Mouse (Mus musculus) kidney, adult 9 months (tissue): ENCODE measurements around the gene Myh2.

Experiments used
- DNase-seq: peaks from one replicate; pipeline ENCODE4 v3.0.0; 2022

The Myh2 gene

DNA sequence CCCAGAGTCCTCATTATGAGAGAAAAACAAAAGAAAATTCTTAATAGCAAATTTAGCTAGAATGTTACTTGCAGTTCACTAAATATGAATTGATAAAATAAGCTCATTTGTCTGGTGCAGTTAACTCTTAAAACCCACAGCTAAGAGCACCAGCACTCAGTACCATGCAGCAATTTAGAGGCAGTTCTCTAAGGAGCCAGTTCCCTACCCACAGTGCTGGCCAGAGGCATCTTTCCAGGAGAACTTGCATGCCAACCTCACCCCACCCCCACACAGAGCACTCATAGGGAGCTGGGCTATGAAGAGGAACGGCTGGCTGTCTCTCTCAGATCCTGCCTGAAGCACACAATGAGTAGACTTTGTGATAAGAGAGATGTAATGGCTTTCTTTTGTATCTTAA is 17.7 kb upstream of the Myh2 start:
- peak; percentile 2 for DNase-seq

GRCm38 (mm10) chr11:67153843-67154242 is 17.0 kb upstream of the Myh2 start:
- no peak for DNase-seq

DNA sequence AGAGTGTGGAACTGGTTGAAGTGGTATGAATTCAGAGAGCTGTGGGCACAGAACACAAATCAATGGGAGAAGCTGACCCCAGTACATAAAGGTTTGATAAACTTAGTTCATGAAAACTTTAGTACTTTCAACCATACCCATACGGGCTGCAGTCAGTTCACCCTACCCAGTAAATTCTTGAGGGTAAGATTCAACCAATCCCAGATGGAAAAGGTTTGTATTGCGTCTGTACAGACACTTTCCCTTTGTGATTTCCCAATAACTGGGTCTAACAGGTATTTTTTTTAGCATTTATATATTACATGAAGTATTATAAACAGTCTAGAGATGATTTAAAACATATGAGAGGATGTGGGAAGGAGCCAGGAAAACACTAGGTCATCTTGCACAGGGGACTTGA is 15.2 kb upstream of the Myh2 start:
- no peak for DNase-seq

DNA sequence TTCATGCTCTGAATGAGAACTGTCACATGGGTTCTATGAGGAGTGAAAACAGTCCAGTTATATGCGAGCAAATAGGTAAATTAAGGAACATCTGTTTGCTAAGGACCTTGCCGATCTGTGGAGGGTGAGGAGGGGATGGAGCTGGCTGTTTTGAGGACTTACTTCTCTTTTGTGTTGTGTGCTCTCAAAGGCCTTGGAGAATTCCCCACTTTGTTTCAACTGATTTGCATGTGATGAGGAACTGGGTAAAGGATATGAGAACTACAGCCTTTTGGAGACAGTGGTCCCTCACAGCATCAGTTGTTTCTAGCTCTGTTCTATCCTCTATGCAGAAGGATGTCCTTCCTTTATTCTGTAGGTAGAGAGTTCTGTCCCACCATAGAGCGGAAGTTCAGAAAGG is 10.7 kb upstream of the Myh2 start:
- no peak for DNase-seq

GRCm38 (mm10) chr11:67163701-67164100 is 7.1 kb upstream of the Myh2 start:
- DNase-seq = no peak

GRCm38 (mm10) chr11:67164851-67165250 is 6.0 kb upstream of the Myh2 start:
- no peak for DNase-seq

DNA sequence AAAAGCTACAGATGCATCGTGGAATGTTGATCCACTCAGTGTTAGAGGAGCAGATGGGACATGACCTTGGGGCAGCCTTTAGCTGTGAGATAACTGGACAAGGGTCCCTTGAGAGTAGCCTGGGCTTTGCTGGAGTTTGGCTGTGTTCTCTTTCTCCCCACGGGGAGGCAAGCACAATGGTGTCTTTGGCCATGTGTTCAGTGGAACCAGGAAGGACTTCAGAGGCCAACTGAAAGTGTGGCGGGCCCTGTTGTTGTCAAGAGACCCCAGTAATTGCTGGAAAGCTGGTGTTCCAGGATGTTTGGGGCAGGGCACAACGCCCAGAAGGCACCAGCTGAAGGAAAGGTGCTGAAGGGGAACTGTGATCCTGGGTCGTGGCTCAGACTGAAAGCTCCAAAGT is 1.5 kb upstream of the Myh2 start:
- no peak for DNase-seq

DNA sequence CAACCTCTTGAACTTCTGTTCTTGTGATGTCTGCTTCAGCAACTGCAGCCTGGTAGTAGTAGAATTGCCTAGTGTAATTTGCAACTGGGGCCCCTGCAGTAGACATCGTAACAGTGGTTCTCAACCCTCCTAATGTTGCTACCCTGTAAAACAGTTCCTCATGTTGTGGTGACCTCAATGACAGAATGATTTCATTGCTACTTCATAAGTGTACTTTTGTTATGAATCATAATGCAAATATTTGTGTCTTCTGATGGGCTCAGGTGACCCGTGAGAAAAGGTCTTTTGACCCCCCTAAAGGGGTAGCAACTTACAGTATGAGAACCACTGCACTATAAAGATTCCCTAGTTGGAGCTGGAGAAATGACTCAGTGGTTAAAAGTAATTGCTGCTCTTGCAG is 1.6 kb downstream of the Myh2 start:
- DNase-seq = no peak

- DNase-seq = no peak
Measured at GRCm38 (mm10) chr11:67176376-67176775, 5.5 kb downstream of the Myh2 start.

GRCm38 (mm10) chr11:67190316-67190715 is 19.5 kb downstream of the Myh2 start:
- DNase-seq = no peak

DNA sequence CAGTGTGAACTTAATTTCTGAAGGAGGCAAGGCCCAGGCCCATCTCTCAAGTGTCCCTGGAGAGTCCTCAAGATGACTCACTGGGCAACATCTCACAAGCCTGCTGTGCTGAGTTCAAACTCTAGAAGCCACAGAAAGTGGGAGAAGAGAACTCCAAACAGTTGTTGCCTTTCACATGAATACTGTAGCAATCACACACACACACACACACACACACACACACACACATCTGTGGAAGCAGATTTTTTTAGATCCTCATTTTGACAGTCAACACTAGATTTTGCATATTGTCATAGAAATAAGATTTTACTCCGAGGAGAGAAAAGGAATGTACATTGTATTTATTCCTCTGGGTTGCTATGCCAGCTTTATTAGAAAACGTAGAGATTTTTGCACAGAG is 20.0 kb downstream of the Myh2 start:
- no peak for DNase-seq

DNA sequence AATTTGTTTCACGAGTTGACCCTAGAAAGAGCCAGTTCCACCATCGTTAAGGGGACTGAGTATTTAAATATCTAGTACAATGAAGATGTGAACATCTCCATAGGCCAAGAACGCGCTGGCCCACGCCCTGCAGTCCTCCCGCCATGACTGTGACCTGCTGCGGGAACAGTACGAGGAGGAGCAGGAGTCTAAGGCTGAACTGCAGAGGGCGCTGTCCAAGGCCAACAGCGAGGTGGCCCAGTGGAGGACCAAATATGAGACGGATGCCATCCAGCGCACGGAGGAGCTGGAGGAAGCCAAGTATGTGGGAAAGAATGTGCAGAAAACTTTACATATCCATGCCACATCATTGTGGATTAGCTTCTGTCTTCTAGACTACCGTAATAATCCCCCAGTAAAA is 20.7 kb downstream of the Myh2 start:
- no peak for DNase-seq

- DNase-seq = no peak
Measured at GRCm38 (mm10) chr11:67199321-67199720, 28.5 kb downstream of the Myh2 start.

DNA sequence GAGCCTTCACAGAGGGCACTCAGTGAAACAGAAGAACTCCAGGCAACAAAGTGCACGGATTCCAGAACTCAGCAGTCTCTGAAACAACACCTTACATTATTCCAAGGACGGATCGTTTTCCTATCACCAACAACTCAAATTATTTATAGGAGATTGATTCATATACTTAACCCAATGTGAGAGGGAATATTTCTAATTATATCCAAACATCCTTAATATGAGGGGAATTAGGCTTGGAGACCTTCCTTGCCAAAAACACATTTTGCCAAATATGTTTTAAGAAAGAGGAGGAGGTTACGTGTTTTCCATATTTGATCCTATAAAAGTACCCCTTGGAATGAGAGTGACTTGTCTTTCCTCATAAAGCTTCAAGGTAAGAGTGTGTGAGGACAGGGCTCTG is 28.9 kb downstream of the Myh2 start, which contains the start of gene Myh1:
Gene Myh1 (plus strand): TSS at position 301 of the 400 bp plus-strand sequence.
- DNase-seq = no peak

DNA sequence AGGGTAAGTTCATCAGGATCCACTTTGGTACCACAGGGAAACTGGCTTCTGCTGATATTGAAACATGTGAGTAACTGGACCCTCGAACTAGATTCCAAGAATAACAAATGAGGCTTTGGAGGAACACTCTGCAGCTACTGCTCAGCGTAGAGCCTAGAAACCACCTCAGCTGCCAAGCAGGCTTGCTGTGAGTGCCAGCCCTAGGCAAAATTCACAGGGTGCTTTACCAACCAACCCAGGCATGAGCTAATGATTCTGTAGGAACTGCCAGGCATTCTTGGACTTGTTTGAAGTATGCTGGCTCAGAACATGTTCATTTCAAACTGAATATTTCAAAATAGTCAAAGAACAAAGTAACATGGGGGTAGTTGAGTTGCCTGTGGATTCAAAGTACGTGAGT is 33.9 kb downstream of the Myh2 start:
- DNase-seq = no peak

GRCm38 (mm10) chr11:67221803-67222202 is 51.0 kb downstream of the Myh2 start:
- no peak for DNase-seq

DNA sequence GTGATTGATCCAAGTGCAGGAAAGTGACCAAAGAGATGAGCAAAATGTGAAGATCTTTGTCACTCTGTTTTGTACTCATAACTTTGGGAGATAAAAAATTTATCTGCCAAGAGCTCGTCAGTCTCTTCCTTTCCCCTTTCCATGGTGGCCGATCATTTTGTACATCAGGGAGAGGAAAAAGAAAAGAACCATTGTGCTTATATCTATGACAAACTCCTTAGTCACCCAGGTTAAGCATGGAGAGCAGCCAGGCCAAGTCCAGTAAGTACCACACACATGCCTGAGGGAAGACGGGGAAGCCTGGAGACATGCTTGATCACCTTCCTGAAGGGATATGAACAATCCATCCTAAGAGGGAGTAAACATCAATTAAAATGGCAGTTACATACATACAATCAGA is 53.6 kb downstream of the Myh2 start:
- DNase-seq = no peak

DNA sequence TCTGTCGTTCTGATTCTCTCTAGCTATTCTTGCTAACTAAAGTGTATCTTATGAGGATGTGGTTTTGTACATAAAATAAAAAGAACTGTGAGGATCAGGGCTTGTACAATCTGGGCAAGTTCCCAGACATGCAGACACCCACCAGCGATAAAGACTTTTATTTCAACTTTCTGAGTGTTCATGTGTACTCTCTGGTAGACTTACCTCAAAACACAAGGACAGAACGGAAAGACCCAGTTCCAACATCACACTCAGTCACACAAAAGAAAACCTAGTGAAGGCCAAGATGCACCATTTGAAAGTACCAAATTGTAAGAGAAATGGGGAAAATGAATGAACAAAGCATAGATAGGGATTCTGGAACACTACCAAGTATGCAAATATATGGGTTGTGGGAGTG is 57.9 kb downstream of the Myh2 start:
- no peak for DNase-seq

- no peak for DNase-seq
Measured at GRCm38 (mm10) chr11:67229166-67229565, 58.3 kb downstream of the Myh2 start.

GRCm38 (mm10) chr11:67229946-67230345 is 59.1 kb downstream of the Myh2 start:
- DNase-seq = no peak

GRCm38 (mm10) chr11:67235639-67236358 is 65.0 kb downstream of the Myh2 start:
- peak; percentile 45 for DNase-seq

- DNase-seq = no peak
Measured at GRCm38 (mm10) chr11:67236799-67237198, 66.0 kb downstream of the Myh2 start.

DNA sequence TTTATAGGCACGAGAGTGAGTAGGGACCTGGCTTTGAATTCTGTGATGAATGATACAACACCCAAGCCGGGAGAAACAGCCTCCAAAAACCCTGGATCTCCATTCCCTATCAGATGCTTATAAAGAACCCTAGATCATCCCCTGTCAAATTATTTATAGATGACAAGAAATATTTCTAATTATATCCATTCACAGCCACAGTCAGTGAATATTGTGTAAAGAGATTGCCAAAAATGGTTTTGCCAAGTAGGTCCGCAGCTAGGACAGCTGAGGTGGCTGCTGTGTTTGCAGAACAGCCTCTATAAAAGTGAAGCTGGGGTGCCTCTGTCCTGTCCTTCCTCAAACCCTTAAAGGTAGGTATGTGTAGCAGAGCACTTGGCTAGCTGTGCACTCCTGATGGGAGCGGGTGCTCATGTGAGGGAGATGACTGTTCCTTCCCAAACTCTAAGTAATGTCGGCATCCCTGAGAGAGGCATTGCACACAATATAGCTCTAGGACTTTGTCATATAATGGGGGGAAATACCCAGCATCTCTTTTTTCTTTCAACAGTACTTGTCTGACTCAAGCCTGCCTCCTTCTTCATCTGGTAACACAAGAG is 66.8 kb downstream of the Myh2 start, which contains the start of gene Myh4:
Gene Myh4 (plus strand): TSS at position 549 of the 599 bp plus-strand sequence.
- DNase-seq = no peak

DNA sequence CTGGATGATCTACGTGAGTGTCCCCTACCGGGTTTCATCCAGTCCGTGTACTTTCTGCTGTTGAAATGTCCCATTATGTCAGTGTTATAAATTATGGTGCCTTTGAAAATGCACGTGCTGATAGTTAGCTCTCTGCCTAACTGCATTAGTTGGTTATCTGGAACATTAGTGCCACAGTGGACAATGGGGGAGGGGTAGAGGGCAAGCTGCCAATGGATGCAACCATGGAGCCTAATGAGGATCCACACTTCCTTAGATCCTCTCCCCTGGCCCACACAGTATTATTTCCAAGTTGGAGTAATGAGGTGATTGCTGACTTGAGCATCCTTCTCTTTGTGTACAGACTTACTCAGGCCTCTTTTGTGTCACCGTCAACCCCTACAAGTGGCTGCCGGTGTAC is 70.2 kb downstream of the Myh2 start:
- no peak for DNase-seq
